Mouse (Mus musculus) thymus, adult 2 months (tissue): ENCODE measurements around the gene Rin2. TPM values are rescaled to one million over a fixed set of nuclear protein-coding genes. Genes with fewer than 3 reads are reported as not detected.

Experiments used
- DNase-seq: peaks from one replicate; pipeline ENCODE4 v3.0.0; 2021
- H3K27ac ChIP-seq: fragments of 200-500 bp; 2 replicates; pipeline ENCODE4 v1.5.1; 2012; ENCODE audit warnings: low read length, control low read depth; ENCODE audit not compliant: control insufficient read depth, insufficient read depth
- H3K27me3 ChIP-seq: fragments of 200-500 bp; 2 replicates; pipeline ENCODE4 v1.6.1; 2012; ENCODE audit warnings: mild to moderate bottlenecking, low read length, moderate library complexity, mixed read lengths; ENCODE audit not compliant: control insufficient read depth, insufficient read depth
- H3K36me3 ChIP-seq: fragments of 200-500 bp; 2 replicates; pipeline ENCODE4 v1.6.1; 2012; ENCODE audit warnings: mild to moderate bottlenecking, low read length, moderate library complexity; ENCODE audit not compliant: control insufficient read depth, insufficient read depth
- H3K4me1 ChIP-seq: fragments of 200-500 bp; replicated peaks from 2 replicates; pipeline ENCODE4 v1.6.1; 2012; ENCODE audit warnings: low read length; ENCODE audit not compliant: control insufficient read depth, insufficient read depth
- H3K4me3 ChIP-seq: fragments of 200-500 bp; 2 replicates; pipeline ENCODE4 v1.5.1; 2012; ENCODE audit warnings: mild to moderate bottlenecking, low read length, control low read depth, moderate library complexity; ENCODE audit not compliant: control insufficient read depth, insufficient read depth
- CTCF ChIP-seq: fragments of 200-500 bp; IDR thresholded peaks from 2 replicates; pipeline ENCODE4 v1.5.1; 2012; ENCODE audit warnings: mild to moderate bottlenecking, control low read depth, low read length, moderate library complexity, borderline replicate concordance; ENCODE audit not compliant: control insufficient read depth, poor library complexity, insufficient read depth; ENCODE audit errors: extremely low read depth
- POLR2A ChIP-seq: fragments of 200-500 bp; IDR thresholded peaks from 2 replicates; pipeline ENCODE4 v1.6.1; 2012; ENCODE audit warnings: mild to moderate bottlenecking, low read length, control low read depth, moderate library complexity; ENCODE audit not compliant: control insufficient read depth, poor library complexity, insufficient read depth; ENCODE audit errors: extremely low read depth
- WGBS: fragments of 180-500 bp; shearing (Covaris S2); methylation state at CpG from one replicate; pipeline ENCODE4 v1.1.7; 2018; 5-methylcytosine and 5-hydroxymethylcytosine counted together
- polyA plus RNA-seq: library from polyadenylated mRNA; depleted of rRNA; stranded (reverse); fragments of >200 nt; gene quantifications from 2 replicates; pipeline ENCODE4 v1.2.3, GENCODE M21; 2012

Rin2 gene
- polyA plus RNA-seq, 1 experiment, result 5.4 TPM

DNA sequence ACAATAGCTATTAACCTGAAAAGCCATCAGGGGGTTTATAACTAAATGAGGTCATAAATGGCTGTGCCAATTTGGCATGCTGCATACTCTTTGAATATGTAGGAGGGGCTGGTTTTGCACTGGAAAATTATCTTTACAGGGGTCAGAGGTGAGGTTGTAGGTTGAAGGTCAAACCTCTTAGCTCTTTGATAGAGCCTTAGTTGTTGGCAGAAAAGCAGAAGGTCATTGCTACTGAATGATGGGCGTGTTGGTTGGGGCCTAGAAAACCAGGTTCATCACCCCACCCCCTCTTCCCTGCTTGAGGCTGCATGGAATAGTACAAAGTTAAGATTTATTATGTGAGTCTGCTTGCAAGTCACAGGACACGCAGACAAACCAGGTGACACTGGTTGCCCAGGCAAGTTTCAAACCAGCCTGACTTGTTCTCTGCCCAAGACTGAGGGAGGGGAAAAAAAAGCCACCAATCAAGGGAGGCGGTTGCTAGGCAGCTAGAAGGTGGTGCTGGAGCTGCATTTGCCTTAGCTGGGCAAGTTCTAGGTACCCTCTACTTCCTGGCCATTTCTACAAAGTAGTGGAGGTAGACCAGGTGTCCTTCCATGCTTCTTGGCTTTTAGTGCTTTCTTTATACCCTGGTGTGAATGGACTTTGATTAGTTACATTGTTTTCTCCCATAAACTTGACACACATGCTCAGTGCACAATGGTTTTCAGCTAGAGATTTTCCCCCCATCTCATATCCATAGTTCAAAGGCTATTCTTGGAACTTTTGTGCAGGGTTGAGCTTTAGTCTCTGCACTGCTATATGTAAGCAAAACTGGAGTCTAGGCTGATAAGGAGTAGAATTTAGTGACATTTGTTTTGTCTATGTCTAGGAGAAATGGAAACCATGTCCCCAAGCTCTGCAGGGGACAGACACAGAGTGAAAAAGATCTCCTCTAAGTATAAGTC, 148.0 kb downstream of the Rin2 start:
- no peak for DNase-seq
- Histone ChIP-seq H3K27me3 (no peaks in the 10 kb centered on the region), H3K4me1 (peaks cover 7% of the 10 kb centered on the region), H3K36me3 (no peaks in the 10 kb centered on the region), H3K27ac (no peak overlapping the region), H3K4me3 (no peak overlapping the region)
- no peak for TF ChIP-seq CTCF
- TF ChIP-seq POLR2A, result no peak
- 87% methylated on average over 3 of the region's 3 CpGs for WGBS

DNA sequence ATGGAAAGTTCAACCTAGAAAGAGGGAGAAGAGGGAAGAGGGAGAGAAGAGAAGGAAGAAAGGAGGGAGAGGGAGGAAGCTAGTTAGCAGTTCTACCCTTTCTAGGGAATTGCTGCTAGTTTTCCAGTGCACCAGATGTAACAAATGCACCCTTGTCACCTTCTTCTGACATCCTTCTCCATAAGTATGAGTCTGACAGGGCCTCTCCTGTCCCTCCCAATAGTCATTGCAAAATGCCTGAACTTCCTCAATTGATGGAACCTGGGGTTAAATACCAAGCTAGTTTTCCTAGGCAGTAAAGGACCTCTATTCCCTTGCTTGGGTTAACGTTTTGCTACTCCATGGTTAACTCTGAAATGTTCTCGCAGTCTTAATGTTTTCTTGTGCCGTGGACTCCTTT, 149.7 kb downstream of the Rin2 start:
- no peak overlapping the region for H3K27ac ChIP-seq
- no peaks in the 10 kb centered on the region for H3K27me3 ChIP-seq
- H3K4me3 ChIP-seq, result no peak overlapping the region
- TF ChIP-seq CTCF, result no peak
- TF ChIP-seq POLR2A, result no peak
- DNase-seq, result no peak
- 93% methylated on average over 3 of the region's 3 CpGs for WGBS
- no peaks in the 10 kb centered on the region for H3K36me3 ChIP-seq
- H3K4me1 ChIP-seq, result peaks cover 7% of the 10 kb centered on the region

DNA sequence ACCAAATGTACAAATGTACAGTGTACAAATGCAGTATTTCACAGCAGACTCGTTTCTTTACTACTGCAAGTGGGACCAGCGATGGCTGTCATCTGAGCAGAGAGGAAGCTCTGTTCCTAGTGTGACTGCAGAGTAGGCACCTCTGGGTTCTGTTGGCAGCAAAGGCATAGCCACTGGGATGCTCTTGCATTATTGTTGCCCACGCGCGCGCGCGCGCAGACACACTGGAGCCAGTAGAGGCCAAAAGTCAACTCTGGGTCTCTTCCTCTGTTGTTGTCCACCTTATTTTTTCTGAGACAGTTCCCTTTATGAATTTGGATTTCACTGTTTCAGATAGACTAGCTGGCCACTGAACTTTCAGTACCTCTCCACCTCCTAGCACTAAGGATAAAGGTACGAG, 150.2 kb downstream of the Rin2 start:
- H3K36me3 ChIP-seq, result no peaks in the 10 kb centered on the region
- H3K27ac ChIP-seq, result no peak overlapping the region
- H3K4me3 ChIP-seq, result no peak overlapping the region
- peaks cover 7% of the 10 kb centered on the region for H3K4me1 ChIP-seq
- TF ChIP-seq POLR2A (no peak), CTCF (no peak)
- 99% methylated on average over 10 of the region's 10 CpGs for WGBS
- DNase-seq, result no peak
- no peaks in the 10 kb centered on the region for H3K27me3 ChIP-seq

DNA sequence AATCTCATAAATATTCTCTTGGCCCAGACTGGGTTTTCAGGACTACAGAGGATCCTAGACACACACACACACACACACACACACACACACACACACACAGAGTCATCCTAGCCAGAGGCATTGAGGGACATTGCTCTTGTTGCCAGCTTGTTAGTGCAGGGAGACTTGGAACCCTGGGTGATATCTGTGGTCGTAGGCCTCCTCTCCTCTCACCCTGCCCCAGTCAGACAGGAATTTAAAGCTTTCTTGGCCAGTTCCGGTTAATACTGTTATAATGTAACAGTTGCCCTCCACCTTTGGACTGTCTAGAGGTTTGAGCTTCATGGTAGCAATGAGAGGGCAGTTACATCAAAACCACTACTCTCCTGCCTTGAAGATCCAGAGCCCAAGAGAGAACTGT, 152.9 kb downstream of the Rin2 start:
- Histone ChIP-seq H3K36me3 (no peaks in the 10 kb centered on the region), H3K4me1 (peaks cover 12% of the 10 kb centered on the region), H3K27me3 (no peaks in the 10 kb centered on the region), H3K4me3 (no peak overlapping the region), H3K27ac (no peak overlapping the region)
- WGBS, result 81% methylated on average over 2 of the region's 2 CpGs
- no peak for DNase-seq
- TF ChIP-seq POLR2A (no peak), CTCF (no peak)

DNA sequence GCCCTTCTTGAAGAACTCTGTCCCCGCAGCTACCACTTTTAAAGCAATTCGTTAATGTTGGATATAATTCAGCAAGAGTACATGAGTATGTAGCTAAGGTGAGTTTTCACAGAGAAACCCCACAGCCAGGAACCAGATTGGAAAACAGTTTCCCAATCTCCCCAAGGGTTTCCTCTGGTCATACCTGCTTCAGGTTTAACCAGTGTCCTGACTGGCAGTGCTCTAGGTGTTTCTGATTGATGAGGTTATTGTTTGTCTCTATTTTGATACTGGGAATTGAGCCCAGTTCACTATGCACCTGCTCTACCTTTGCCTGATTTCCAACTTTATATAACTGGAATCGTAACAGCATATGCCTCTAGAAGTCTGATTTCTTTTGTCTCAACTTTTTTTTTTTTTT, 153.6 kb downstream of the Rin2 start:
- no peak for DNase-seq
- peaks cover 10% of the 10 kb centered on the region for H3K4me1 ChIP-seq
- H3K27me3 ChIP-seq, result no peaks in the 10 kb centered on the region
- no peak overlapping the region for H3K27ac ChIP-seq
- TF ChIP-seq CTCF, result no peak
- TF ChIP-seq POLR2A, result no peak
- no peaks in the 10 kb centered on the region for H3K36me3 ChIP-seq
- no peak overlapping the region for H3K4me3 ChIP-seq
- WGBS, result 94% methylated on average over 3 of the region's 3 CpGs

DNA sequence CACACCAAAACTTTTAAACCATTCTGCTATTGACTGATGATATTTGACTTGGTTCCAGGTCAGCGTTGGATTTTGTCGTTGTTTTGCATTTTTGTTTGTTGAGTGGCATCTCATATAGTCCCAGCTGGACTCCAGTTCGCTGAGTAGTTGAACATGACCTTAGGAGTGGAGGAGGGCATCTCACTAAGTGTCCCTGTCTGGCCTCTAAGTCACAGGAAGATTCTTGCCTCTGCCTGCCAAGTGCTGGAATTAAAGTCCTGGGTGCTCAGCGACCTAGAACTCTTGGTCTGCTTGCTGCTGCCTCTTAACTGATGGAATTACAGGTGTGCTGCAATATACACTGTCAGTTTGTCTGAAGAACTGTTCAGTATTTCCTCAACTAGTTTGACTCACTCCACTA, 154.2 kb downstream of the Rin2 start:
- Histone ChIP-seq H3K36me3 (no peaks in the 10 kb centered on the region), H3K27me3 (no peaks in the 10 kb centered on the region), H3K4me3 (no peak overlapping the region), H3K27ac (no peak overlapping the region), H3K4me1 (peaks cover 10% of the 10 kb centered on the region)
- TF ChIP-seq POLR2A (no peak), CTCF (no peak)
- DNase-seq, result no peak
- WGBS, result 91% methylated on average over 4 of the region's 4 CpGs

DNA sequence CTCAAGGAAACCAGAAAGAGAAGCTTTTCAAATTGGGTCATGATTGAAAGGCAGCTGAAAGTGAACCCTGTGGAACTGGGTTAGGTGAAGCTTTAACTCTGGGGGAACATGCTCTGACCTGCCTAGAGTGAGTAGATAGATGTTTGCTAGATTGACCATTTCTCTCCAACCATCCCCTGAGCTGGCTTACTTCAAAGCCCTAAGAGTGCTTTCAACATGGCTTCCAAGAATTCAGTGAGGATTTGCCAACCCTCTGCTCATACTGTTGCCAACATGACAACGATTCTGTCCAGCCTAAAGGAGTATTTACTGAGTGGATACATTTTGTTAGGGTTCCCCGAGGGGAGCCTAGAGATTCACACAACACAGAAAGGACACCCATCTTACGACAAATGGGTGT, 155.4 kb downstream of the Rin2 start:
- no peak for DNase-seq
- H3K27ac ChIP-seq, result no peak overlapping the region
- WGBS, result 86% methylated on average over 3 of the region's 3 CpGs

More for the DNA sequence above, 155.4 kb downstream of the Rin2 start:
- Histone ChIP-seq H3K36me3 (no peaks in the 10 kb centered on the region), H3K27me3 (no peaks in the 10 kb centered on the region), H3K4me3 (no peak overlapping the region), H3K4me1 (peaks cover 10% of the 10 kb centered on the region)
- no peak for TF ChIP-seq POLR2A
- TF ChIP-seq CTCF, result no peak
